Mouse (Mus musculus) ES-Bruce4 (cell line): ENCODE data around the gene Gba2.

ENCODE experiments used
- CTCF ChIP-seq: IDR thresholded peaks from one replicate; pipeline ENCODE4 v1.8.1; 2011; ENCODE audit warnings: low read depth, low read length
- EP300 ChIP-seq: IDR thresholded peaks from 2 replicates; pipeline ENCODE4 v1.6.1; 2011; ENCODE audit warnings: low read depth, low read length; ENCODE audit not compliant: insufficient read depth
- POLR2A ChIP-seq: IDR thresholded peaks from one replicate; pipeline ENCODE4 v1.8.1; 2011; ENCODE audit warnings: low read length; ENCODE audit not compliant: insufficient read depth

GRCm38 (mm10) chr4:43558631-43559356, 19.9 kb downstream of the Gba2 start:
- no peak for TF ChIP-seq CTCF
- peak; percentile 37; the same call in 1 of the 2 replicates for TF ChIP-seq EP300
- TF ChIP-seq POLR2A = no peak
